Mouse (Mus musculus) liver, embryonic 11.5 days (tissue): ENCODE results near the gene Platr25. TPM values are rescaled to one million over a fixed set of nuclear protein-coding genes. Genes with fewer than 3 reads are reported as not detected.
"Not testable (repeated sequence)": the region's sequence is repeated elsewhere in the genome, so short reads cannot be mapped to it uniquely, and the experiment has no call there.

Experiments
- ATAC-seq: fragments of 200-750 bp; cut with Nextera tagmentation; replicated peaks from 2 replicates; pipeline ENCODE4 v1.8.0; 2017; ENCODE audit warnings: moderate number of reproducible peaks, mild to moderate bottlenecking, moderate TSS enrichment, moderate library complexity; ENCODE audit not compliant: low FRiP score
- DNase-seq: peaks from one replicate; pipeline ENCODE4 v3.0.0-alpha.2; 2017; ENCODE audit warnings: low spot score
- H3K27ac ChIP-seq: fragments of 300-500 bp; sonication (generic); 2 replicates; pipeline ENCODE4 v1.5.1; 2014; ENCODE audit warnings: mild to moderate bottlenecking, low read depth, low read length, control low read depth
- H3K27me3 ChIP-seq: fragments of 300-500 bp; sonication (generic); replicated peaks from 2 replicates; pipeline ENCODE4 v1.6.1; 2014; ENCODE audit warnings: low read length, mixed read lengths; ENCODE audit not compliant: control insufficient read depth, insufficient read depth
- H3K36me3 ChIP-seq: fragments of 300-500 bp; sonication (generic); 2 replicates; pipeline ENCODE4 v1.6.1; 2014; ENCODE audit warnings: mild to moderate bottlenecking, low read length, moderate library complexity, mixed read lengths; ENCODE audit not compliant: control insufficient read depth, insufficient read depth
- H3K4me1 ChIP-seq: fragments of 300-500 bp; sonication (generic); replicated peaks from 2 replicates; pipeline ENCODE4 v1.6.1; 2014; ENCODE audit warnings: low read length, mixed read lengths; ENCODE audit not compliant: control insufficient read depth, insufficient read depth
- H3K4me2 ChIP-seq: fragments of 300-500 bp; sonication (generic); 2 replicates; pipeline ENCODE4 v1.6.1; 2014; ENCODE audit warnings: mild to moderate bottlenecking, control low read depth, moderate library complexity
- H3K4me3 ChIP-seq: fragments of 300-500 bp; sonication (generic); 2 replicates; pipeline ENCODE4 v1.5.1; 2014; ENCODE audit warnings: low read depth, low read length, control low read depth
- H3K9ac ChIP-seq: fragments of 300-500 bp; sonication (generic); 2 replicates; pipeline ENCODE4 v1.6.1; 2014; ENCODE audit warnings: low read depth, low read length, control low read depth
- H3K9me3 ChIP-seq: fragments of 300-500 bp; sonication (generic); 2 replicates; pipeline ENCODE4 v1.6.1; 2016; ENCODE audit warnings: low read length, inconsistent platforms, mixed read lengths; ENCODE audit not compliant: control insufficient read depth
- WGBS: fragments of 180-500 bp; shearing (Covaris S2); extraction: QIAGEN DNeasy Blood & Tissue Kit; methylation state at CpG from one replicate; pipeline ENCODE4 v1.1.7; 2014; 5-methylcytosine and 5-hydroxymethylcytosine counted together
- polyA plus RNA-seq: library from polyadenylated mRNA; unstranded; fragments of >200 nt; fragmentation: Nextera tagmentation; extraction: Ambion mirVana; gene quantifications from 2 replicates; pipeline ENCODE4 v1.2.1, GENCODE M21; 2014

Platr25 gene
- polyA plus RNA-seq: 15.2 and 16.0 TPM in 2 replicates

- not testable (repeated sequence) for H3K9me3 ChIP-seq, H3K27me3 ChIP-seq, H3K36me3 ChIP-seq, H3K4me1 ChIP-seq, H3K27ac ChIP-seq
- H3K9ac ChIP-seq: peak within 1 kb of the TSS; percentile 64
- peak; percentile 98 for ATAC-seq
- H3K4me3 ChIP-seq: peak within 1 kb of the TSS; percentile 55
- WGBS: 10% methylated on average over 20 of the region's 20 CpGs
- peak within 1 kb of the TSS; percentile 59 for H3K4me2 ChIP-seq
- peak; percentile 66 for DNase-seq
These were observed at the start of gene Platr25 for GRCm38 (mm10) chr13:62760432-62761415. Platr25 (minus strand) TSS chr13:62760709.

- 86% methylated on average over 6 of the region's 6 CpGs for WGBS
- ATAC-seq, H3K4me3 ChIP-seq: not testable (repeated sequence)
These were observed 47.5 kb upstream of the Platr25 start for GRCm38 (mm10) chr13:62807981-62808380.

GRCm38 (mm10) chr13:62786135-62786493 is 25.6 kb upstream of the Platr25 start:
- H3K27ac ChIP-seq, H3K4me1 ChIP-seq, H3K36me3 ChIP-seq, ATAC-seq, H3K9ac ChIP-seq, DNase-seq, H3K9me3 ChIP-seq, H3K27me3 ChIP-seq: not testable (repeated sequence)
- H3K4me2 ChIP-seq: peak overlapping the region; percentile 50
- whole genome bisulfite sequencing: 47% methylated on average over 2 of the region's 2 CpGs
- H3K4me3 ChIP-seq: peak overlapping the region; percentile 53

More at GRCm38 (mm10) chr13:62807981-62808380, 47.5 kb upstream of the Platr25 start:
- not testable (repeated sequence) for H3K9ac ChIP-seq, DNase-seq, H3K27ac ChIP-seq, H3K4me1 ChIP-seq, H3K27me3 ChIP-seq, H3K9me3 ChIP-seq, H3K4me2 ChIP-seq, H3K36me3 ChIP-seq

GRCm38 (mm10) chr13:62785199-62786134 is 25.0 kb upstream of the Platr25 start, which contains the start of gene Gm5141:
Gm5141 (minus strand) TSS chr13:62785808.
- not testable (repeated sequence) for H3K9me3 ChIP-seq, H3K36me3 ChIP-seq, H3K4me1 ChIP-seq, H3K27me3 ChIP-seq, H3K27ac ChIP-seq
- H3K4me2 ChIP-seq: peak within 1 kb of the TSS; percentile 72
- WGBS: 7% methylated on average over 19 of the region's 23 CpGs
- 0 out of 2 replicates have a peak within 1 kb of the TSS, but pooled peaks have one; percentile 30 for H3K9ac ChIP-seq
- DNase-seq: peak; percentile 43
- peak; percentile 100 for ATAC-seq
- peak within 1 kb of the TSS; percentile 53 for H3K4me3 ChIP-seq

GRCm38 (mm10) chr13:62763806-62764205 is 3.3 kb upstream of the Platr25 start:
- not testable (repeated sequence) for H3K9ac ChIP-seq, H3K27me3 ChIP-seq, H3K4me1 ChIP-seq, H3K4me2 ChIP-seq, H3K4me3 ChIP-seq, H3K9me3 ChIP-seq, ATAC-seq, DNase-seq, H3K36me3 ChIP-seq, H3K27ac ChIP-seq
- whole genome bisulfite sequencing: 63% methylated on average over 2 of the region's 2 CpGs

GRCm38 (mm10) chr13:62733322-62733721 is 27.2 kb downstream of the Platr25 start:
- no peak overlapping the region for H3K4me2 ChIP-seq
- 91% methylated on average over 2 of the region's 2 CpGs for WGBS
- DNase-seq: no peak
- ATAC-seq: no peak
- H3K4me1 ChIP-seq: no peaks in the 10 kb centered on the region
- H3K27ac ChIP-seq: no peak overlapping the region
- no peaks in the 10 kb centered on the region for H3K9me3 ChIP-seq
- no peaks in the 10 kb centered on the region for H3K36me3 ChIP-seq
- H3K9ac ChIP-seq: no peak overlapping the region
- H3K4me3 ChIP-seq: no peak overlapping the region
- no peaks in the 10 kb centered on the region for H3K27me3 ChIP-seq

- not testable (repeated sequence) for H3K4me1 ChIP-seq, H3K4me3 ChIP-seq, DNase-seq, H3K9ac ChIP-seq, H3K27me3 ChIP-seq, H3K36me3 ChIP-seq, H3K27ac ChIP-seq, H3K9me3 ChIP-seq, H3K4me2 ChIP-seq, ATAC-seq
- WGBS: 88% methylated on average over 8 of the region's 8 CpGs
These were observed 47.9 kb downstream of the Platr25 start for GRCm38 (mm10) chr13:62712611-62713010.

GRCm38 (mm10) chr13:62685287-62685648 is 75.2 kb downstream of the Platr25 start:
- H3K9me3 ChIP-seq, H3K4me1 ChIP-seq, H3K9ac ChIP-seq, DNase-seq, H3K27me3 ChIP-seq, H3K36me3 ChIP-seq, ATAC-seq, H3K27ac ChIP-seq: not testable (repeated sequence)
- H3K4me2 ChIP-seq: peak overlapping the region; percentile 52
- peak overlapping the region; percentile 49 for H3K4me3 ChIP-seq
- WGBS: 30% methylated on average over 4 of the region's 4 CpGs
